Mouse (Mus musculus) kidney, adult 2 months (tissue): ENCODE measurements at regions not wholly inside any gene's neighbourhood (a gene's known extent, or its start where the extent isn't known, plus 50 kb on each side); places are given as distances from the start of the nearest gene placed in this dataset.

Source experiments
- CTCF ChIP-seq: fragments of 200-500 bp; conservative IDR thresholded peaks from 2 replicates; pipeline ENCODE4 v1.5.1; 2011; ENCODE audit warnings: low read depth, mild to moderate bottlenecking, control low read depth, low read length, moderate library complexity, mixed read lengths; ENCODE audit not compliant: insufficient read depth, insufficient read length
- POLR2A ChIP-seq: fragments of 200-500 bp; IDR thresholded peaks from one replicate; pipeline ENCODE4 v1.6.1; 2011; ENCODE audit warnings: low read depth, low read length, control low read depth

DNA sequence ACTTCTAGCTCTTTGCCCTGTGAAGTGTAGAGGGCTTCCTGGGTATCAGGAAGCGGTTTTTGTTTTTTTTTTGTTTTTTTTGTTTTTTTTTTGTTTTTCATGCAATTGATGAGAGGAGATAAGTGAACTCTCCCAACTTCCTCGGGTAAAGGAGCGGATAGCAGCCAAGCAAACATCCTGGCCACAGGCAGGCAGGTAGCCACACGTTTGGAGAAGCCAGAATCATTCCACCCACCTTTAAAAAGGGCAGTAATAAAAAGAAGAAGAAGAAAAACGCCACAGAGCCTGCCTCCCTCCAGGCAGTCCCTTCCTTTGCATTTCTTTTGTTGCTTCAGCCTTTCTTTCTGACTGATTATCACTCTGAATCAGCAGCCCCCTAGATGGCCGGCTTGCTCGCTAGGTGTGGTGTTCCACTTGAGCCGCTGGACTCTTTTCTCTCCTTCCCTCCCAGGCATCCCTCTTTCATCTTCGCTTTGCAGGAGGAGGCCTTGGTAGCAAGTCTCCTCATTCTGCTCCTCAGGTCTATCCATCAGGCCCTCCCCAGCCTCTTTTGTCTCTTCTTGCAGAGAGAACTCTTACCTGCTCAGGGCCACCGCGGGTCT lies 323.9 kb upstream of the Gm765 start:
- TF ChIP-seq CTCF (no peak), POLR2A (no peak)
